Mouse (Mus musculus): ENCODE results near the gene Zfp612. TPM values are rescaled to one million over a fixed set of nuclear protein-coding genes. Genes with fewer than 3 reads are reported as not detected.
A peak's percentile ranks its signal among the peaks of the same experiment; 100 is the strongest.

The Zfp612 gene
- polyA plus RNA-seq, 1 experiment from 2014 or later: 5.8 TPM

GRCm38 (mm10) chr8:110051208-110051607 lies 28.3 kb upstream of the Zfp612 start:
- Histone ChIP-seq H3K9ac (no peak overlapping the region), H3K4me2 (no peak overlapping the region), H3K27ac (ENCODE audit: low read depth) (no peak overlapping the region), H3K36me3 (ENCODE audit: insufficient read depth) (no peaks in the 10 kb centered on the region), H3K27me3 (ENCODE audit: insufficient read depth, low read length) (no peaks in the 10 kb centered on the region), H3K9me3 (ENCODE audit: low read depth, low read length) (no peaks in the 10 kb centered on the region), H3K4me1 (ENCODE audit: insufficient read depth) (no peaks in the 10 kb centered on the region), H3K4me3 (ENCODE audit: low read depth, low read length) (no peak overlapping the region)
- WGBS: 65% methylated on average over 6 of the region's 6 CpGs
- no peak for DNase-seq
- TF ChIP-seq CTCF (IDR thresholded peaks at IDR 0.05; ENCODE audit: low read depth): no peak
- ATAC-seq (ENCODE audit: insufficient read depth): no peak

- Histone ChIP-seq H3K27ac (ENCODE audit: low read depth) (no peak overlapping the region), H3K9me3 (ENCODE audit: low read depth, low read length) (0 out of 2 replicates have a peak, but pooled peaks cover 2% of the 10 kb centered on the region), H3K4me3 (ENCODE audit: low read depth, low read length) (no peak overlapping the region), H3K36me3 (ENCODE audit: insufficient read depth) (no peaks in the 10 kb centered on the region), H3K9ac (no peak overlapping the region), H3K4me2 (no peak overlapping the region), H3K27me3 (ENCODE audit: insufficient read depth, low read length) (no peaks in the 10 kb centered on the region), H3K4me1 (ENCODE audit: insufficient read depth) (no peaks in the 10 kb centered on the region)
- ATAC-seq (ENCODE audit: insufficient read depth) (no peak), DNase-seq (no peak)
- 68% methylated on average over 8 of the region's 8 CpGs for WGBS
- TF ChIP-seq CTCF (IDR thresholded peaks at IDR 0.05; ENCODE audit: low read depth): no peak
Observed at GRCm38 (mm10) chr8:110058207-110058606, 21.3 kb upstream of the Zfp612 start.

GRCm38 (mm10) chr8:110064161-110064560 lies 15.4 kb upstream of the Zfp612 start:
- DNase-seq: no peak
- TF ChIP-seq CTCF (IDR thresholded peaks at IDR 0.05; ENCODE audit: low read depth): no peak
- WGBS: 57% methylated on average over 9 of the region's 9 CpGs
- ATAC-seq (ENCODE audit: insufficient read depth): no peak
- Histone ChIP-seq H3K9ac (no peak overlapping the region), H3K27me3 (ENCODE audit: insufficient read depth, low read length) (no peaks in the 10 kb centered on the region), H3K27ac (ENCODE audit: low read depth) (no peak overlapping the region), H3K4me3 (ENCODE audit: low read depth, low read length) (no peak overlapping the region), H3K36me3 (ENCODE audit: insufficient read depth) (no peaks in the 10 kb centered on the region), H3K4me2 (no peak overlapping the region), H3K9me3 (ENCODE audit: low read depth, low read length) (0 out of 2 replicates have a peak, but pooled peaks cover 2% of the 10 kb centered on the region), H3K4me1 (ENCODE audit: insufficient read depth) (no peaks in the 10 kb centered on the region)

GRCm38 (mm10) chr8:110064606-110065365 lies 14.8 kb upstream of the Zfp612 start:
- H3K27ac ChIP-seq (ENCODE audit: low read depth): no peak overlapping the region
- H3K4me3 ChIP-seq (ENCODE audit: low read depth, low read length): no peak overlapping the region
- ATAC-seq (ENCODE audit: insufficient read depth) (no peak), DNase-seq (no peak)
- H3K4me2 ChIP-seq: no peak overlapping the region
- H3K9me3 ChIP-seq (ENCODE audit: low read depth, low read length): 0 out of 2 replicates have a peak, but pooled peaks cover 2% of the 10 kb centered on the region
- H3K27me3 ChIP-seq (ENCODE audit: insufficient read depth, low read length): no peaks in the 10 kb centered on the region
- 89% methylated on average over 18 of the region's 18 CpGs for WGBS
- no peak for TF ChIP-seq CTCF (IDR thresholded peaks at IDR 0.05; ENCODE audit: low read depth)
- H3K36me3 ChIP-seq (ENCODE audit: insufficient read depth): no peaks in the 10 kb centered on the region
- H3K9ac ChIP-seq: no peak overlapping the region
- H3K4me1 ChIP-seq (ENCODE audit: insufficient read depth): no peaks in the 10 kb centered on the region

GRCm38 (mm10) chr8:110065676-110066075 lies 13.9 kb upstream of the Zfp612 start:
- Histone ChIP-seq H3K27ac (ENCODE audit: low read depth) (no peak overlapping the region), H3K4me1 (ENCODE audit: insufficient read depth) (no peaks in the 10 kb centered on the region), H3K9ac (no peak overlapping the region), H3K36me3 (ENCODE audit: insufficient read depth) (no peaks in the 10 kb centered on the region), H3K9me3 (ENCODE audit: low read depth, low read length) (0 out of 2 replicates have a peak, but pooled peaks cover 2% of the 10 kb centered on the region), H3K4me2 (no peak overlapping the region), H3K4me3 (ENCODE audit: low read depth, low read length) (no peak overlapping the region), H3K27me3 (ENCODE audit: insufficient read depth, low read length) (no peaks in the 10 kb centered on the region)
- DNase-seq (no peak), ATAC-seq (ENCODE audit: insufficient read depth) (no peak)
- WGBS: 88% methylated on average over 4 of the region's 4 CpGs
- no peak for TF ChIP-seq CTCF (IDR thresholded peaks at IDR 0.05; ENCODE audit: low read depth)

GRCm38 (mm10) chr8:110069706-110070105 lies 9.8 kb upstream of the Zfp612 start:
- no peak for TF ChIP-seq CTCF (IDR thresholded peaks at IDR 0.05; ENCODE audit: low read depth)
- ATAC-seq (ENCODE audit: insufficient read depth) (no peak), DNase-seq (no peak)
- Histone ChIP-seq H3K4me2 (no peak overlapping the region), H3K36me3 (ENCODE audit: insufficient read depth) (no peaks in the 10 kb centered on the region), H3K4me1 (ENCODE audit: insufficient read depth) (no peaks in the 10 kb centered on the region), H3K9ac (no peak overlapping the region), H3K27ac (ENCODE audit: low read depth) (no peak overlapping the region), H3K9me3 (ENCODE audit: low read depth, low read length) (no peaks in the 10 kb centered on the region), H3K27me3 (ENCODE audit: insufficient read depth, low read length) (no peaks in the 10 kb centered on the region), H3K4me3 (ENCODE audit: low read depth, low read length) (no peak overlapping the region)
- 87% methylated on average over 4 of the region's 4 CpGs for WGBS

GRCm38 (mm10) chr8:110071600-110071999 lies 7.9 kb upstream of the Zfp612 start:
- peak; percentile 88 for DNase-seq
- Histone ChIP-seq H3K4me1 (ENCODE audit: insufficient read depth) (no peaks in the 10 kb centered on the region), H3K36me3 (ENCODE audit: insufficient read depth) (no peaks in the 10 kb centered on the region), H3K27me3 (ENCODE audit: insufficient read depth, low read length) (no peaks in the 10 kb centered on the region), H3K4me3 (ENCODE audit: low read depth, low read length) (no peak overlapping the region), H3K4me2 (no peak overlapping the region), H3K9me3 (ENCODE audit: low read depth, low read length) (no peaks in the 10 kb centered on the region), H3K9ac (no peak overlapping the region), H3K27ac (ENCODE audit: low read depth) (no peak overlapping the region)
- TF ChIP-seq CTCF (IDR thresholded peaks at IDR 0.05; ENCODE audit: low read depth): peak; percentile 95
- ATAC-seq (ENCODE audit: insufficient read depth): no peak
- WGBS: 12% methylated on average over 9 of the region's 9 CpGs

All from lung, embryonic 14.5 days (tissue).